Mouse (Mus musculus) lung, adult 2 months (tissue): Measurements from ENCODE around the gene Rgl1.

Experiments used
- CTCF ChIP-seq: fragments of 200-500 bp; IDR thresholded peaks from 2 replicates; pipeline ENCODE4 v1.5.1; 2011; ENCODE audit warnings: mild to moderate bottlenecking, low read length, control low read depth; ENCODE audit not compliant: insufficient read depth
- POLR2A ChIP-seq: fragments of 200-500 bp; IDR thresholded peaks from 2 replicates; pipeline ENCODE4 v1.6.1; 2011; ENCODE audit warnings: low read depth, mild to moderate bottlenecking, control low read depth, low read length, borderline replicate concordance; ENCODE audit errors: extremely low read depth

DNA sequence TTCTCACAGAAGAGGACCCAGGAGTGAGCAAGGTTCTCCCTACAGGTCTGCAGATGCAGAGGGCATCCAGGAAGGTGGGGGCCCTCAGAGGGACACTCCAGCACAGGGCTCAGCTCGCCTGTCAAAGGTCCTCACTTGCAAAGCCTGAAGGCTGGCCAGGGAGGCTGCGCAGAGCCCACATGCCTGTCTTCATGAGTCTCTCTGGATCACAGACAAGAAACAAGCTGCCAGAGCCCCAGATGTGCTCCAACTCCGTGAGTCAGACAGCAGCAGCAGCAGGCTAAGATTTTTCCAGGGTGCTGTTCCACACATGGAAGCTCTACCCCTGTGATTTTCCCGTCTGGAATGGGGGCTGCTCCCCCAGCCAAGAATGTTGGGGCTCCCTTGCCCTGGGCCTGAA lies 251.9 kb downstream of the Rgl1 start:
- no peak for TF ChIP-seq CTCF
- TF ChIP-seq POLR2A, result no peak
